Mouse (Mus musculus) myocyte (in vitro differentiated cells): ENCODE measurements around the gene Prss32. TPM values are rescaled to one million over a fixed set of nuclear protein-coding genes. Genes with fewer than 3 reads are reported as not detected.

Experiments used
- H3K27me3 ChIP-seq: one replicate; pipeline ENCODE4 v1.6.1; 2011; ENCODE audit not compliant: control insufficient read depth, insufficient read depth, insufficient read length
- H3K36me3 ChIP-seq: one replicate; pipeline ENCODE4 v1.6.1; 2011; ENCODE audit not compliant: control insufficient read depth, insufficient read depth
- H3K4me2 ChIP-seq: one replicate; pipeline ENCODE4 v1.6.1; 2011; ENCODE audit warnings: low read depth, control low read depth
- H3K4me3 ChIP-seq: one replicate; pipeline ENCODE4 v1.5.1; 2011; ENCODE audit warnings: mild to moderate bottlenecking, control low read depth, moderate library complexity
- H3K79me2 ChIP-seq: one replicate; pipeline ENCODE4 v1.6.1; 2011; ENCODE audit not compliant: control insufficient read depth, insufficient read depth
- H3ac ChIP-seq: one replicate; pipeline ENCODE4 v1.6.1; 2011; ENCODE audit not compliant: control insufficient read depth, insufficient read length
- CEBPB ChIP-seq: IDR thresholded peaks from 2 replicates; pipeline ENCODE4 v1.6.1; 2011; ENCODE audit warnings: mild to moderate bottlenecking, moderate library complexity; ENCODE audit not compliant: poor library complexity, insufficient read depth, severe bottlenecking
- E2F4 ChIP-seq: IDR thresholded peaks from one replicate; pipeline ENCODE4 v1.6.1; 2011; ENCODE audit warnings: mild to moderate bottlenecking, control low read depth, moderate library complexity; ENCODE audit not compliant: insufficient read depth
- MAX ChIP-seq: IDR thresholded peaks from one replicate; pipeline ENCODE4 v1.6.1; 2011; ENCODE audit warnings: low read depth, mild to moderate bottlenecking, control low read depth
- MYOD1 ChIP-seq, 3 experiments: IDR thresholded peaks; one replicate each; pipeline ENCODE4 v1.6.1; 2011; ENCODE audit warnings: control low read depth in 2 of 3, low read depth in 2 of 3, mild to moderate bottlenecking in 2 of 3, moderate library complexity in 1 of 3; ENCODE audit not compliant: insufficient read length in 2 of 3, control insufficient read depth in 1 of 3
- MYOG ChIP-seq, 3 experiments: IDR thresholded peaks; one replicate each; pipeline ENCODE4 v1.6.1; 2011; ENCODE audit warnings: control low read depth in 2 of 3, low read depth in 2 of 3, mild to moderate bottlenecking in 2 of 3; ENCODE audit not compliant: insufficient read length in 2 of 3, control insufficient read depth in 1 of 3, insufficient read depth in 1 of 3
- POLR2A ChIP-seq: IDR thresholded peaks from one replicate; pipeline ENCODE4 v1.6.1; 2011; ENCODE audit warnings: low read depth, mild to moderate bottlenecking, control low read depth, moderate library complexity; ENCODE audit not compliant: insufficient read length
- POLR2AphosphoS2 ChIP-seq: IDR thresholded peaks from one replicate; pipeline ENCODE4 v1.6.1; 2011; ENCODE audit warnings: low read depth, control low read depth; ENCODE audit not compliant: insufficient read length
- REST ChIP-seq: IDR thresholded peaks from one replicate; pipeline ENCODE4 v1.6.1; 2011; ENCODE audit warnings: mild to moderate bottlenecking, control low read depth, moderate library complexity; ENCODE audit not compliant: insufficient read depth, insufficient read length
- SRF ChIP-seq: IDR thresholded peaks from one replicate; pipeline ENCODE4 v1.6.1; 2011; ENCODE audit warnings: low read depth; ENCODE audit not compliant: control insufficient read depth, insufficient read length
- TCF12 ChIP-seq: IDR thresholded peaks from one replicate; pipeline ENCODE4 v1.6.1; 2011; ENCODE audit warnings: mild to moderate bottlenecking, control low read depth; ENCODE audit not compliant: poor library complexity, insufficient read depth, severe bottlenecking
- TCF3 ChIP-seq: IDR thresholded peaks from one replicate; pipeline ENCODE4 v1.6.1; 2011; ENCODE audit warnings: low read depth, control low read depth; ENCODE audit not compliant: insufficient read length
- USF1 ChIP-seq: IDR thresholded peaks from one replicate; pipeline ENCODE4 v1.6.1; 2011; ENCODE audit warnings: low read depth, mild to moderate bottlenecking, control low read depth, moderate library complexity
- polyA plus RNA-seq: library from polyadenylated mRNA; unstranded; fragments of >200 nt; fragmentation: generic; extraction: Trizol; gene quantifications from one replicate; pipeline ENCODE4 v1.2.1, GENCODE M21; 2012; ENCODE audit warnings: missing spikeins

Gene Prss32
- polyA plus RNA-seq, 1 experiment = 0.04 TPM

DNA sequence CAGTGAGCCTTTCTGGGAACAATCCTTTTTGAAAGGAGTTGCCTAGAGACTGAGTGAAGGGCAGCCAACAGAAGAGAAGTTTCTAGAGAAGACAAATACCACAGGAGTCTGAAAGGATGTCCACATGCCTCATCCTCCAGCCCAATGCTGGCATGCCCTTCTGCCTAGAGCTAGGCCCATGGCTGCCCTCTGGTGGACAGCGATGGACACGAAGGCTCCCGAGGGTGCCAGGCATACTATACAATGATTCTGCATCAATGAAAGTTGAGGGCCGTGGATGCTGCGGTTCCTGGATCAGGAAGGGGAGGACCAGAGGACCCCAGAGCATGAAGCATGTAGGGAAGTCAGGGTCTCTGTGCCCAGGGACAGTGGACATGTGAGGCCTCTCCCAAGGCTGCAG lies 9.6 kb downstream of the Prss32 start:
- no peak overlapping the region for H3ac ChIP-seq
- no peak overlapping the region for H3K4me3 ChIP-seq
- no peak overlapping the region for H3K4me2 ChIP-seq
- no peaks in the 10 kb centered on the region for H3K79me2 ChIP-seq
- H3K27me3 ChIP-seq = no peaks in the 10 kb centered on the region
- no peak for TF ChIP-seq CEBPB
- TF ChIP-seq MAX = no peak
- no peak for TF ChIP-seq USF1
- TF ChIP-seq SRF = no peak
- no peak for TF ChIP-seq MYOG (IDR thresholded peaks at IDR 0.05; ENCODE audit: control insufficient read depth in 1 of 3, insufficient read depth in 1 of 3, insufficient read length in 2 of 3, low read depth in 2 of 3)
- no peak for TF ChIP-seq POLR2A
- TF ChIP-seq E2F4 = no peak
- no peak for TF ChIP-seq REST
- TF ChIP-seq TCF3 = no peak
- no peaks in the 10 kb centered on the region for H3K36me3 ChIP-seq

DNA sequence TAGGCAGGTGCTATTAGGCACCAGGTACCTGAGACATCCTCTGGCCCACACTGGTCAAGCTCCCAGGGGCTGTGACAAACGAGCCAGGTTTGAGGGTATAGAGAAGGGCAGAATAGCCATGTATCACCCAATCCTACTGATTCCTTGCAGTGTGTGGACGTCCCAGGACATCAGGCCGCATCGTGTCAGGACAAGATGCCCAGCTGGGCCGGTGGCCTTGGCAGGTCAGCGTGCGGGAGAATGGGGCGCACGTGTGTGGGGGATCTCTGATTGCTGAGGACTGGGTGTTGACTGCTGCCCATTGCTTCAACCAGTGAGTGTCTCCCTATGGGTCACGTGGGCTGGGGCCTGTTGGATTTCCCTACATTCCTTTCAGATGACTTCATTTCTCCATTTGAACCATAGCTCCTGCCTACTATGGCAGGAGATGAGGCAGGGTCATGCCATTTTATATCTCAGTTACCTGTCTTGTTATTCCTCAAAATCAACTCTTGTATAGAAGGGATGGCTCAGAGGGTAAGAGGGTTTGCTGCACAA lies 10.6 kb downstream of the Prss32 start:
- H3K4me2 ChIP-seq = no peak overlapping the region
- no peaks in the 10 kb centered on the region for H3K27me3 ChIP-seq
- H3K79me2 ChIP-seq = no peaks in the 10 kb centered on the region
- TF ChIP-seq POLR2A = no peak
- no peak for TF ChIP-seq SRF
- TF ChIP-seq MYOD1 (IDR thresholded peaks at IDR 0.05; ENCODE audit: control insufficient read depth in 1 of 3, insufficient read length in 2 of 3, low read depth in 2 of 3) = no peak
- peak; percentile 92 for TF ChIP-seq USF1
- TF ChIP-seq CEBPB = no peak
- TF ChIP-seq REST = no peak
- H3K4me3 ChIP-seq = no peak overlapping the region
- no peaks in the 10 kb centered on the region for H3K36me3 ChIP-seq
- no peak overlapping the region for H3ac ChIP-seq

DNA sequence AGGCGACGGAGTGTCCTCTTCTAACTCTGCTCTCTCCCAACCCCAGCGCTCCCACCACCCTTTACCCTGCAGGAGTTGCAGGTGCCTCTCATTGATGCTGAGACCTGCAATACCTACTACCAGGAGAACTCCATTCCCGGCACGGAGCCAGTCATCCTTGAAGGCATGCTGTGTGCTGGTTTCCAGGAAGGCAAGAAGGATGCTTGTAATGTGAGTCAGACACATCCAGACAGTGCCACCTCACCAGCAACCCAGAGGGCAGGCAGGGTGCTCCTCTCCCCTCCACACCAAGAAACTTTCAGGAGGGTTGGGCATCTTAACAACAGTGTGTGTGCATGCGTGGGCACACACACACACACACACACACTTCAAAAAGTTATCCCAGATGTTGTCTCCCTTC lies 13.5 kb downstream of the Prss32 start:
- TF ChIP-seq POLR2A (no peak), SRF (no peak), TCF12 (no peak), CEBPB (no peak), MAX (no peak), MYOG (IDR thresholded peaks at IDR 0.05; ENCODE audit: control insufficient read depth in 1 of 3, insufficient read depth in 1 of 3, insufficient read length in 2 of 3, low read depth in 2 of 3) (no peak), POLR2AphosphoS2 (no peak), MYOD1 (IDR thresholded peaks at IDR 0.05; ENCODE audit: control insufficient read depth in 1 of 3, insufficient read length in 2 of 3, low read depth in 2 of 3) (no peak), USF1 (no peak), TCF3 (no peak), E2F4 (no peak), REST (no peak)
- Histone ChIP-seq H3K4me3 (no peak overlapping the region), H3K27me3 (no peaks in the 10 kb centered on the region), H3K36me3 (no peaks in the 10 kb centered on the region), H3K79me2 (no peaks in the 10 kb centered on the region), H3ac (no peak overlapping the region), H3K4me2 (peak overlapping the region; percentile 18)

- no peak for TF ChIP-seq MAX
- TF ChIP-seq USF1 = no peak
- no peak for TF ChIP-seq TCF12
- no peak for TF ChIP-seq MYOD1 (IDR thresholded peaks at IDR 0.05; ENCODE audit: control insufficient read depth in 1 of 3, insufficient read length in 2 of 3, low read depth in 2 of 3)
- TF ChIP-seq CEBPB = no peak
- TF ChIP-seq POLR2A = no peak
- TF ChIP-seq E2F4 = no peak
- TF ChIP-seq MYOG (IDR thresholded peaks at IDR 0.05; ENCODE audit: control insufficient read depth in 1 of 3, insufficient read depth in 1 of 3, insufficient read length in 2 of 3, low read depth in 2 of 3) = no peak
- no peak for TF ChIP-seq REST
- no peaks in the 10 kb centered on the region for H3K27me3 ChIP-seq
- no peak overlapping the region for H3K4me3 ChIP-seq
- no peaks in the 10 kb centered on the region for H3K79me2 ChIP-seq
- H3K36me3 ChIP-seq = no peaks in the 10 kb centered on the region
- no peak overlapping the region for H3K4me2 ChIP-seq
- no peak overlapping the region for H3ac ChIP-seq
These were observed 14.3 kb downstream of the Prss32 start for GRCm38 (mm10) chr17:23857913-23858312.

DNA sequence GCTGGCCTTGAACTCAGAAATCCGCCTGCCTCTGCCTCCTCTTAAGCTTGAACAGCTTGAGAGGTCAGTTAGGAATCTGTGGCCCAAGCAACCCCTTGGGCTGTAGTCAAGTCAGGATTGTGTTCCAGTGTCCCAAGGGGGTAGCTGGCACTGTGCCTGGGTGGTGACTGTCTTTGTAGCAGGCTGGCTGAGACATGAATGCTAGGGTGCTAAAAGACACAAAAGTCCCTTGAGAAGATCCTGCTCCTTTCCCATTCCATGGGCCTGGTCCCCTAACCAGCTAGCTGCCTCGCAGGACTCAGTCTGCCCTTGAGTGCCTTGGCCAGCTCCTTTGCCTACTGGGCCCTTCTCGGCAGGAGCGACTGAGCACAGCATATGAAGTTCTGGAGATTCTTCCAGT lies 19.3 kb downstream of the Prss32 start:
- no peaks in the 10 kb centered on the region for H3K79me2 ChIP-seq
- H3K4me3 ChIP-seq = no peak overlapping the region
- H3ac ChIP-seq = no peak overlapping the region
- no peaks in the 10 kb centered on the region for H3K36me3 ChIP-seq
- H3K27me3 ChIP-seq = peaks cover 5% of the 10 kb centered on the region
- no peak overlapping the region for H3K4me2 ChIP-seq
- TF ChIP-seq TCF3 = no peak
- TF ChIP-seq MAX = no peak
- no peak for TF ChIP-seq POLR2A
- TF ChIP-seq MYOD1 (IDR thresholded peaks at IDR 0.05; ENCODE audit: control insufficient read depth in 1 of 3, insufficient read length in 2 of 3, low read depth in 2 of 3) = no peak
- no peak for TF ChIP-seq USF1
- TF ChIP-seq SRF = no peak
- TF ChIP-seq REST = no peak
- TF ChIP-seq TCF12 = no peak
- TF ChIP-seq POLR2AphosphoS2 = no peak
